ENCODE assay signal across 14 mouse cellular contexts in genomic region chr4:133282656-133283055, GRCm38 (mm10). TPM values are rescaled to one million over a fixed set of nuclear protein-coding genes. Genes with fewer than 3 reads are reported as not detected.
DNase-seq lines count a peak whose midpoint lies in the region; ATAC-seq and TF ChIP-seq lines count a peak whose summit lies in the region.
"Had no signal": no experiment of that assay in that cellular context is flagged by ENCODE, and none has a peak within 500 bp of the region (broad histone marks: within the 10 kb centered on the region; RNA-seq: fewer than 3 reads in every experiment).

No protein-coding gene starts in this region.

- TF ChIP-seq POLR2A in ES-Bruce4 (IDR thresholded peaks at IDR 0.05; ENCODE audit: insufficient read depth, low read length): no peak

- H3K27ac ChIP-seq in heart, embryonic 14.5 days (replicated peaks in 1 of 2; ENCODE audit: control insufficient read depth in 1 of 2, insufficient read depth in 1 of 2, low read depth in 2 of 2, low read length in 2 of 2): 0 out of 4 replicates have a peak overlapping the region, but pooled peaks have one; percentile 43 to 55
- H3K27ac ChIP-seq in ES-Bruce4 (ENCODE audit: insufficient read depth, low read length): peak overlapping the region; percentile 28; the same call in 1 of the 2 replicates
- peak overlapping the region; percentile 96 for H3K27ac ChIP-seq in embryonic facial prominence, embryonic 12.5 days
- H3K27ac ChIP-seq in limb, embryonic 12.5 days: peak overlapping the region; percentile 95

- TF ChIP-seq EP300 in ES-Bruce4 (IDR thresholded peaks at IDR 0.05; ENCODE audit: insufficient read depth, low read depth, low read length): no peak

- DNase-seq in heart, postnatal 14 days: no peak
- DNase-seq in spleen, postnatal 4 days (ENCODE audit: low spot score in 2 of 2): no peak
- DNase-seq: adrenal gland, adult 8-10 months; cerebellum, adult 9-11 months; gastrocnemius, postnatal 14 days; layer of hippocampus, adult 9-11 months; lung, postnatal 14 days; right cerebral cortex, adult 18-20 months had no signal

- no peaks in the 10 kb centered on the region for H3K27me3 ChIP-seq in heart, embryonic 14.5 days (ENCODE audit: control insufficient read depth, insufficient read depth, low read length)
- H3K27me3 ChIP-seq in ES-Bruce4 (ENCODE audit: control insufficient read depth, insufficient read depth, low read length, poor library complexity, severe bottlenecking): no peaks in the 10 kb centered on the region
- no peaks in the 10 kb centered on the region for H3K27me3 ChIP-seq in embryonic facial prominence, embryonic 12.5 days
- H3K27me3 ChIP-seq in limb, embryonic 12.5 days: no peaks in the 10 kb centered on the region

- 22% methylated on average over 4 of the region's 4 CpGs for WGBS in heart, embryonic 14.5 days
- WGBS in embryonic facial prominence, embryonic 12.5 days: 15% methylated on average over 4 of the region's 4 CpGs
- 7% methylated on average over 4 of the region's 4 CpGs for whole genome bisulfite sequencing in limb, embryonic 12.5 days

- no peaks in the 10 kb centered on the region for H3K36me3 ChIP-seq in heart, embryonic 14.5 days (ENCODE audit: control insufficient read depth, insufficient read depth, low read length)
- no peaks in the 10 kb centered on the region for H3K36me3 ChIP-seq in ES-Bruce4 (ENCODE audit: control insufficient read depth, insufficient read depth, low read length, poor library complexity, severe bottlenecking)
- no peaks in the 10 kb centered on the region for H3K36me3 ChIP-seq in embryonic facial prominence, embryonic 12.5 days
- no peaks in the 10 kb centered on the region for H3K36me3 ChIP-seq in limb, embryonic 12.5 days

- ATAC-seq in heart, embryonic 14.5 days (ENCODE audit: insufficient number of reproducible peaks, insufficient read depth, low FRiP score, low read depth): no peak
- ATAC-seq in embryonic facial prominence, embryonic 12.5 days (ENCODE audit: insufficient number of reproducible peaks, insufficient read depth, low FRiP score, low TSS enrichment): 0 out of 2 replicates have a peak, but pooled peaks have one; percentile 14
- ATAC-seq in limb, embryonic 12.5 days (ENCODE audit: insufficient number of reproducible peaks, insufficient read depth, low FRiP score, low TSS enrichment, low read depth): no peak
- no peak for ATAC-seq in megakaryocyte-erythroid progenitor cell, adult 5-6 weeks (replicated peaks; ENCODE audit: low FRiP score, low TSS enrichment, poor library complexity, severe bottlenecking)
- no peak for ATAC-seq in granulocyte monocyte progenitor cell, adult 5-6 weeks (replicated peaks; ENCODE audit: poor library complexity, severe bottlenecking)

- H3K4me2 ChIP-seq in heart, embryonic 14.5 days (ENCODE audit: low read length): peak overlapping the region; percentile 1; the same call in 1 of the 2 replicates
- H3K4me2 ChIP-seq in embryonic facial prominence, embryonic 12.5 days (replicated peaks): peak overlapping the region; percentile 31; the same call in 1 of the 2 replicates
- peak overlapping the region; percentile 49 for H3K4me2 ChIP-seq in limb, embryonic 12.5 days

- peaks cover 16 to 18% of the 10 kb centered on the region in 2 experiments for H3K4me1 ChIP-seq in heart, embryonic 14.5 days (ENCODE audit: control insufficient read depth in 2 of 2, insufficient read depth in 2 of 2, low read length in 2 of 2)
- no peaks in the 10 kb centered on the region for H3K4me1 ChIP-seq in ES-Bruce4 (ENCODE audit: control insufficient read depth, insufficient read depth, low read length)
- peaks cover 27% of the 10 kb centered on the region for H3K4me1 ChIP-seq in embryonic facial prominence, embryonic 12.5 days
- H3K4me1 ChIP-seq in limb, embryonic 12.5 days (replicated peaks): peaks cover 35% of the 10 kb centered on the region

- H3K9ac ChIP-seq in heart, embryonic 14.5 days (ENCODE audit: low read length): no peak overlapping the region
- no peak overlapping the region for H3K9ac ChIP-seq in ES-Bruce4 (ENCODE audit: low read depth, poor library complexity, severe bottlenecking)
- peak overlapping the region; percentile 24; the same call in 1 of the 2 replicates for H3K9ac ChIP-seq in embryonic facial prominence, embryonic 12.5 days
- 0 out of 2 replicates have a peak overlapping the region, but pooled peaks have one; percentile 31 for H3K9ac ChIP-seq in limb, embryonic 12.5 days (replicated peaks)

- H3K4me3 ChIP-seq in heart, embryonic 14.5 days (ENCODE audit: control insufficient read depth in 1 of 2, insufficient read depth in 1 of 2, low read depth in 1 of 2, low read length in 2 of 2): no peak overlapping the region
- no peak overlapping the region for H3K4me3 ChIP-seq in ES-Bruce4 (ENCODE audit: low read depth, low read length)
- H3K4me3 ChIP-seq in embryonic facial prominence, embryonic 12.5 days: no peak overlapping the region
- no peak overlapping the region; the same call in 1 of the 2 replicates for H3K4me3 ChIP-seq in limb, embryonic 12.5 days (replicated peaks)

- H3K9me3 ChIP-seq in heart, embryonic 14.5 days (ENCODE audit: control insufficient read depth, low read length): no peaks in the 10 kb centered on the region
- H3K9me3 ChIP-seq in ES-Bruce4 (replicated peaks; ENCODE audit: control insufficient read depth, insufficient read depth, low read length, poor library complexity, severe bottlenecking): no peaks in the 10 kb centered on the region
- H3K9me3 ChIP-seq in embryonic facial prominence, embryonic 12.5 days: no peaks in the 10 kb centered on the region
- no peaks in the 10 kb centered on the region for H3K9me3 ChIP-seq in limb, embryonic 12.5 days

- TF ChIP-seq CTCF in ES-Bruce4 (IDR thresholded peaks at IDR 0.05; ENCODE audit: low read depth, low read length): no peak

- intact Hi-C loops in heart, postnatal 14 days (cut with DNase I): no loop called here

RNA-seq across cellular contexts. Expression of gene Tmem222, which starts 5.1 kb away (rescaled TPM):
- polyA plus RNA-seq in heart, embryonic 14.5 days (2014; fragmentation: Nextera tagmentation; extraction: Ambion mirVana): 54.7 and 57.1 TPM in 2 replicates
- total RNA-seq in heart, postnatal 14 days (2021): 10 to 100 TPM; 25.1 to 27.0 TPM
- 28.5 and 32.4 TPM in 2 replicates for polyA plus RNA-seq in ES-Bruce4 (2011; ENCODE audit: insufficient read depth, insufficient read length, low read depth, missing spikeins)
- 80.2 and 81.8 TPM in 2 replicates for polyA plus RNA-seq in embryonic facial prominence, embryonic 12.5 days (2016; fragmentation: Nextera tagmentation; extraction: Ambion mirVana)
- polyA plus RNA-seq in limb, embryonic 12.5 days (2016; fragmentation: Nextera tagmentation; extraction: Ambion mirVana): 81.4 and 85.3 TPM in 2 replicates
- total RNA-seq in megakaryocyte-erythroid progenitor cell, adult 5-6 weeks (2014; fragmentation: Nextera tagmentation): 38.1 and 66.4 TPM in 2 replicates
- 18.2 and 19.2 TPM in 2 replicates for total RNA-seq in megakaryocyte-erythroid progenitor cell, adult 5-6 weeks (2017)
- 52.0 and 54.1 TPM in 2 replicates for total RNA-seq in granulocyte monocyte progenitor cell, adult 5-6 weeks (2014; fragmentation: Nextera tagmentation)
- total RNA-seq in granulocyte monocyte progenitor cell, adult 5-6 weeks (2017): 16.0 and 20.0 TPM in 2 replicates

RNA-seq across cellular contexts. Expression of gene Sytl1, which starts 19.7 kb away (rescaled TPM):
- 0.34 and 0.42 TPM in 2 replicates for polyA plus RNA-seq in heart, embryonic 14.5 days (2014; fragmentation: Nextera tagmentation; extraction: Ambion mirVana)
- total RNA-seq in heart, postnatal 14 days (2021): 1 to 10 TPM in 1 of 2 experiments, under 1 TPM in 1; 0.84 to 2.4 TPM
- polyA plus RNA-seq in ES-Bruce4 (2011; ENCODE audit: insufficient read depth, insufficient read length, low read depth, missing spikeins): 12.6 and 15.2 TPM in 2 replicates
- polyA plus RNA-seq in embryonic facial prominence, embryonic 12.5 days (2016; fragmentation: Nextera tagmentation; extraction: Ambion mirVana): 2.3 and 2.8 TPM in 2 replicates
- polyA plus RNA-seq in limb, embryonic 12.5 days (2016; fragmentation: Nextera tagmentation; extraction: Ambion mirVana): 3.8 and 4.1 TPM in 2 replicates
- total RNA-seq in megakaryocyte-erythroid progenitor cell, adult 5-6 weeks (2014; fragmentation: Nextera tagmentation): 0.44 and 1.6 TPM in 2 replicates
- total RNA-seq in megakaryocyte-erythroid progenitor cell, adult 5-6 weeks (2017): 1.9 TPM in 1 of 2 replicates, not detected in the other
- 1.8 and 6.1 TPM in 2 replicates for total RNA-seq in granulocyte monocyte progenitor cell, adult 5-6 weeks (2014; fragmentation: Nextera tagmentation)
- 2.2 and 2.6 TPM in 2 replicates for total RNA-seq in granulocyte monocyte progenitor cell, adult 5-6 weeks (2017)

RNA-seq across cellular contexts. Expression of gene Map3k6, which starts 42.0 kb away (rescaled TPM):
- 1.6 and 2.3 TPM in 2 replicates for polyA plus RNA-seq in heart, embryonic 14.5 days (2014; fragmentation: Nextera tagmentation; extraction: Ambion mirVana)
- 10 to 100 TPM; 22.4 to 22.5 TPM for total RNA-seq in heart, postnatal 14 days (2021)
- polyA plus RNA-seq in ES-Bruce4 (2011; ENCODE audit: insufficient read depth, insufficient read length, low read depth, missing spikeins): 3.8 TPM in 2 replicates
- 2.6 and 2.7 TPM in 2 replicates for polyA plus RNA-seq in embryonic facial prominence, embryonic 12.5 days (2016; fragmentation: Nextera tagmentation; extraction: Ambion mirVana)
- 2.3 and 2.9 TPM in 2 replicates for polyA plus RNA-seq in limb, embryonic 12.5 days (2016; fragmentation: Nextera tagmentation; extraction: Ambion mirVana)
- total RNA-seq in megakaryocyte-erythroid progenitor cell, adult 5-6 weeks (2014; fragmentation: Nextera tagmentation): 10.6 and 15.9 TPM in 2 replicates
- 6.9 and 7.0 TPM in 2 replicates for total RNA-seq in megakaryocyte-erythroid progenitor cell, adult 5-6 weeks (2017)
- total RNA-seq in granulocyte monocyte progenitor cell, adult 5-6 weeks (2014; fragmentation: Nextera tagmentation): 0.19 and 2.0 TPM in 2 replicates
- total RNA-seq in granulocyte monocyte progenitor cell, adult 5-6 weeks (2017): 3.7 and 4.1 TPM in 2 replicates

Comparison
In these comparisons a context has a peak if more than half of its experiments do, and no peak if none do; other contexts are left out.
1. H3K27ac ChIP-seq: peak in every context shown above with its lines; median percentile 96 in embryonic facial prominence, embryonic 12.5 days; 95 in limb, embryonic 12.5 days; 49 in heart, embryonic 14.5 days; 28 in ES-Bruce4.
2. H3K9ac ChIP-seq: peak in embryonic facial prominence, embryonic 12.5 days (single experiment) and limb, embryonic 12.5 days (single experiment); none in heart, embryonic 14.5 days (single experiment) and ES-Bruce4 (single experiment).
3. Peak in every context shown above with its lines, with median percentiles within 50 percentile points of each other: H3K4me2 ChIP-seq.